Mouse (Mus musculus): ENCODE data around the gene Zdhhc19. TPM values are rescaled to one million over a fixed set of nuclear protein-coding genes. Genes with fewer than 3 reads are reported as not detected.

Gene Zdhhc19
- polyA plus RNA-seq, 1 experiment: 0.20 TPM

- no peaks in the 10 kb centered on the region for H3K36me3 ChIP-seq (replicated peaks; ENCODE audit: low read length)
- H3K27me3 ChIP-seq (replicated peaks): peaks cover 18% of the 10 kb centered on the region
- H3K9me3 ChIP-seq: no peaks in the 10 kb centered on the region
- H3K4me3 ChIP-seq (replicated peaks): no peak overlapping the region
- no peak for TF ChIP-seq FLI1 (IDR thresholded peaks at IDR 0.05; ENCODE audit: low read length)
- TF ChIP-seq GATA1 (IDR thresholded peaks at IDR 0.05; ENCODE audit: borderline replicate concordance, low read length): no peak
- peaks cover 68% of the 10 kb centered on the region for H3K4me1 ChIP-seq
Observed at GRCm38 (mm10) chr16:32503633-32504032, 7.6 kb downstream of the Zdhhc19 start.

GRCm38 (mm10) chr16:32506298-32506697 is 10.2 kb downstream of the Zdhhc19 start:
- TF ChIP-seq GATA1 (IDR thresholded peaks at IDR 0.05; ENCODE audit: borderline replicate concordance, low read length) (no peak), FLI1 (IDR thresholded peaks at IDR 0.05; ENCODE audit: low read length) (no peak)
- Histone ChIP-seq H3K27me3 (replicated peaks) (peaks cover 11% of the 10 kb centered on the region), H3K4me3 (replicated peaks) (no peak overlapping the region), H3K4me1 (peaks cover 80% of the 10 kb centered on the region), H3K9me3 (no peaks in the 10 kb centered on the region), H3K36me3 (replicated peaks; ENCODE audit: low read length) (no peaks in the 10 kb centered on the region)

GRCm38 (mm10) chr16:32506868-32507267 is 10.8 kb downstream of the Zdhhc19 start:
- TF ChIP-seq FLI1 (IDR thresholded peaks at IDR 0.05; ENCODE audit: low read length) (no peak), GATA1 (IDR thresholded peaks at IDR 0.05; ENCODE audit: borderline replicate concordance, low read length) (no peak)
- no peak overlapping the region for H3K4me3 ChIP-seq (replicated peaks)
- H3K36me3 ChIP-seq (replicated peaks; ENCODE audit: low read length): no peaks in the 10 kb centered on the region
- H3K4me1 ChIP-seq: peaks cover 86% of the 10 kb centered on the region
- no peaks in the 10 kb centered on the region for H3K9me3 ChIP-seq
- peaks cover 10% of the 10 kb centered on the region for H3K27me3 ChIP-seq (replicated peaks)

GRCm38 (mm10) chr16:32507407-32507806 is 11.3 kb downstream of the Zdhhc19 start:
- peak overlapping the region; percentile 80 for H3K4me3 ChIP-seq (replicated peaks)
- H3K9me3 ChIP-seq: no peaks in the 10 kb centered on the region
- H3K27me3 ChIP-seq (replicated peaks): peaks cover 13% of the 10 kb centered on the region
- TF ChIP-seq FLI1 (IDR thresholded peaks at IDR 0.05; ENCODE audit: low read length) (no peak), GATA1 (IDR thresholded peaks at IDR 0.05; ENCODE audit: borderline replicate concordance, low read length) (no peak)
- no peaks in the 10 kb centered on the region for H3K36me3 ChIP-seq (replicated peaks; ENCODE audit: low read length)
- peaks cover 91% of the 10 kb centered on the region for H3K4me1 ChIP-seq

- peaks cover 13% of the 10 kb centered on the region for H3K27me3 ChIP-seq (replicated peaks)
- H3K4me1 ChIP-seq: peaks cover 93% of the 10 kb centered on the region
- no peaks in the 10 kb centered on the region for H3K9me3 ChIP-seq
- no peaks in the 10 kb centered on the region for H3K36me3 ChIP-seq (replicated peaks; ENCODE audit: low read length)
- no peak overlapping the region for H3K4me3 ChIP-seq (replicated peaks)
- TF ChIP-seq GATA1 (IDR thresholded peaks at IDR 0.05; ENCODE audit: borderline replicate concordance, low read length) (no peak), FLI1 (IDR thresholded peaks at IDR 0.05; ENCODE audit: low read length) (no peak)
Observed at GRCm38 (mm10) chr16:32508035-32508434, 12.0 kb downstream of the Zdhhc19 start.

- Histone ChIP-seq H3K9me3 (no peaks in the 10 kb centered on the region), H3K4me3 (replicated peaks) (peak overlapping the region; percentile 74), H3K36me3 (replicated peaks; ENCODE audit: low read length) (no peaks in the 10 kb centered on the region), H3K27me3 (replicated peaks) (peaks cover 13% of the 10 kb centered on the region), H3K4me1 (peaks cover 93% of the 10 kb centered on the region)
- TF ChIP-seq FLI1 (IDR thresholded peaks at IDR 0.05; ENCODE audit: low read length) (no peak), GATA1 (IDR thresholded peaks at IDR 0.05; ENCODE audit: borderline replicate concordance, low read length) (no peak)
Observed at GRCm38 (mm10) chr16:32508506-32509065, 12.5 kb downstream of the Zdhhc19 start.

GRCm38 (mm10) chr16:32509066-32509942 is 13.2 kb downstream of the Zdhhc19 start:
- H3K4me3 ChIP-seq (replicated peaks): peak overlapping the region; percentile 74
- peaks cover 93% of the 10 kb centered on the region for H3K4me1 ChIP-seq
- TF ChIP-seq GATA1 (IDR thresholded peaks at IDR 0.05; ENCODE audit: borderline replicate concordance, low read length): peak; percentile 99
- TF ChIP-seq FLI1 (IDR thresholded peaks at IDR 0.05; ENCODE audit: low read length): no peak
- no peaks in the 10 kb centered on the region for H3K36me3 ChIP-seq (replicated peaks; ENCODE audit: low read length)
- H3K27me3 ChIP-seq (replicated peaks): peaks cover 13% of the 10 kb centered on the region
- H3K9me3 ChIP-seq: no peaks in the 10 kb centered on the region

GRCm38 (mm10) chr16:32510399-32511337 is 14.6 kb downstream of the Zdhhc19 start:
- H3K36me3 ChIP-seq (replicated peaks; ENCODE audit: low read length): no peaks in the 10 kb centered on the region
- TF ChIP-seq GATA1 (IDR thresholded peaks at IDR 0.05; ENCODE audit: borderline replicate concordance, low read length): no peak
- TF ChIP-seq FLI1 (IDR thresholded peaks at IDR 0.05; ENCODE audit: low read length): no peak
- no peaks in the 10 kb centered on the region for H3K9me3 ChIP-seq
- peaks cover 88% of the 10 kb centered on the region for H3K4me1 ChIP-seq
- H3K4me3 ChIP-seq (replicated peaks): peak overlapping the region; percentile 60
- peaks cover 9% of the 10 kb centered on the region for H3K27me3 ChIP-seq (replicated peaks)

GRCm38 (mm10) chr16:32511338-32511734 is 15.3 kb downstream of the Zdhhc19 start:
- Histone ChIP-seq H3K9me3 (no peaks in the 10 kb centered on the region), H3K36me3 (replicated peaks; ENCODE audit: low read length) (no peaks in the 10 kb centered on the region), H3K27me3 (replicated peaks) (peaks cover 7% of the 10 kb centered on the region), H3K4me1 (peaks cover 88% of the 10 kb centered on the region), H3K4me3 (replicated peaks) (no peak overlapping the region)
- no peak for TF ChIP-seq GATA1 (IDR thresholded peaks at IDR 0.05; ENCODE audit: borderline replicate concordance, low read length)
- TF ChIP-seq FLI1 (IDR thresholded peaks at IDR 0.05; ENCODE audit: low read length): no peak

Data from megakaryocyte, embryonic 14.5 days (primary cell).